Mouse (Mus musculus) ES-E14 (cell line): ENCODE results near the gene Arhgap21. TPM values are rescaled to one million over a fixed set of nuclear protein-coding genes. Genes with fewer than 3 reads are reported as not detected.

ENCODE experiments used
- DNase-seq: peaks from one replicate; pipeline ENCODE4 v3.0.0-alpha.2; 2013; ENCODE audit warnings: low read depth, low spot score
- H3K27ac ChIP-seq: 2 replicates; pipeline ENCODE4 v1.5.1; 2012; ENCODE audit warnings: low read depth, mild to moderate bottlenecking, low read length, moderate library complexity, mixed read lengths; ENCODE audit not compliant: poor library complexity, insufficient read depth, severe bottlenecking
- H3K36me3 ChIP-seq: 2 replicates; pipeline ENCODE4 v1.6.1; 2012; ENCODE audit warnings: mild to moderate bottlenecking, low read length, moderate library complexity, mixed read lengths; ENCODE audit not compliant: control insufficient read depth, poor library complexity, insufficient read depth, severe bottlenecking
- H3K4me1 ChIP-seq, 2 experiments: fragments of 150-350 bp in 1 of 2; sonication (generic) in 1 of 2; 2 replicates each; pipeline ENCODE4 v1.6.1; 2012; ENCODE audit warnings: low read length in 2 of 2, mild to moderate bottlenecking in 1 of 2, mixed read lengths in 1 of 2; ENCODE audit not compliant: control insufficient read depth in 2 of 2, insufficient read depth in 2 of 2, poor library complexity in 1 of 2
- H3K4me3 ChIP-seq, 2 experiments: fragments of 150-350 bp in 1 of 2; sonication (generic) in 1 of 2; 2 replicates each; pipeline ENCODE4 v1.5.1; 2012; ENCODE audit warnings: low read length in 2 of 2, low read depth in 1 of 2, mild to moderate bottlenecking in 1 of 2, mixed read lengths in 1 of 2; ENCODE audit not compliant: insufficient read depth in 1 of 2, poor library complexity in 1 of 2, severe bottlenecking in 1 of 2
- H3K9ac ChIP-seq: 2 replicates; pipeline ENCODE4 v1.6.1; 2012; ENCODE audit warnings: low read depth, mild to moderate bottlenecking, low read length, mixed read lengths; ENCODE audit not compliant: poor library complexity, insufficient read depth, severe bottlenecking
- H3K9me3 ChIP-seq: fragments of 150-350 bp; sonication (generic); 2 replicates; pipeline ENCODE4 v1.6.1; 2012; ENCODE audit warnings: low read depth, mild to moderate bottlenecking, low read length; ENCODE audit not compliant: control insufficient read depth, insufficient read depth
- CHD2 ChIP-seq: IDR thresholded peaks from 2 replicates; pipeline ENCODE4 v1.6.1; 2014; ENCODE audit warnings: mild to moderate bottlenecking, low read depth, low read length, inconsistent platforms
- HCFC1 ChIP-seq: IDR thresholded peaks from 2 replicates; pipeline ENCODE4 v1.6.1; 2012; ENCODE audit warnings: low read length, inconsistent platforms, borderline replicate concordance; ENCODE audit not compliant: insufficient read depth
- MAFK ChIP-seq: IDR thresholded peaks from 2 replicates; pipeline ENCODE4 v1.6.1; 2014; ENCODE audit warnings: mild to moderate bottlenecking, low read depth, low read length, inconsistent platforms; ENCODE audit not compliant: insufficient read depth
- ZC3H11A ChIP-seq: IDR thresholded peaks from 2 replicates; pipeline ENCODE4 v1.6.1; 2012; ENCODE audit warnings: low read depth, mild to moderate bottlenecking, inconsistent platforms, low read length, borderline replicate concordance
- ZNF384 ChIP-seq: IDR thresholded peaks from 2 replicates; pipeline ENCODE4 v1.6.1; 2012; ENCODE audit warnings: low read depth, low read length, inconsistent platforms
- in situ Hi-C, 2 experiments: fragments of 600-800 bp; cut with MboI; formaldehyde crosslinking; loops; one replicate each; pipeline ENCODE4 v1.15.1; 2025; ENCODE audit warnings: low sequenced_read_pairs in 2 of 2, inconsistent platforms in 1 of 2; ENCODE audit not compliant: unreplicated experiment in 2 of 2
- total RNA-seq: library from RNA; depleted of rRNA; stranded (reverse); fragments of 300-350 nt; gene quantifications from 2 replicates; pipeline ENCODE4 v1.2.3, GENCODE M21; 2012

Gene Arhgap21
- total RNA-seq, 1 experiment: 35.6 TPM

DNA sequence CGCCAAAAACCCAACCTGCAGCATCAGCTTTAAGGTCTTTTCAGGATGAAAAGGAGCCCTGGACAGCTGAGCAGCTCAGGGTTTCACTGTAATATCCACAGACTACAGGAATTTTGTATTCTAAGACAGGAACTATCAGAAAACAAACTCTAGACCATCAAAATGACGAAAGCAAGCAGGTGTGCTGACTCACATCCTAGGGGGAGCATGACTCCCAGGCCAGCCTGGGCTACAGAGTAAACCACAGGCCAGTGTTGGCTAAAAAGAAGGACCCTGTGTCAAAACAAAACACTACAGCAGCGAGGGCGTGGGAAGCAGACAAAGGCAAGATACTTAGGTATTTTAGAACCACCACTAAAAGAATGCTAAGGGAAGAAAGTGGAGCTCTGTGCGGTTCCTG, 23.1 kb downstream of the Arhgap21 start:
- Histone ChIP-seq H3K9ac (no peak overlapping the region), H3K4me1 (peaks cover 14 to 17% of the 10 kb centered on the region in 2 experiments), H3K9me3 (no peaks in the 10 kb centered on the region), H3K36me3 (no peaks in the 10 kb centered on the region), H3K27ac (no peak overlapping the region), H3K4me3 (no peak overlapping the region)
- DNase-seq: no peak
- in situ Hi-C loops: no loop called here
- no peak for TF ChIP-seq HCFC1
- TF ChIP-seq ZC3H11A: no peak
- TF ChIP-seq MAFK: no peak
- TF ChIP-seq CHD2: no peak
- no peak for TF ChIP-seq ZNF384

GRCm38 (mm10) chr2:20943730-20944454, 24.8 kb downstream of the Arhgap21 start:
- H3K9ac ChIP-seq: no peak overlapping the region
- H3K9me3 ChIP-seq: no peaks in the 10 kb centered on the region
- in situ Hi-C loops: no loop called here
- H3K27ac ChIP-seq: peak overlapping the region; percentile 27
- no peak for DNase-seq
- no peak overlapping the region for H3K4me3 ChIP-seq
- TF ChIP-seq CHD2: no peak
- TF ChIP-seq ZC3H11A: no peak
- no peak for TF ChIP-seq HCFC1
- no peak for TF ChIP-seq MAFK
- no peak for TF ChIP-seq ZNF384
- peaks cover 18 to 19% of the 10 kb centered on the region in 2 experiments for H3K4me1 ChIP-seq
- H3K36me3 ChIP-seq: no peaks in the 10 kb centered on the region

GRCm38 (mm10) chr2:20943222-20943621, 25.5 kb downstream of the Arhgap21 start:
- DNase-seq: no peak
- H3K27ac ChIP-seq: no peak overlapping the region
- in situ Hi-C loops: no loop called here
- no peak overlapping the region for H3K4me3 ChIP-seq
- no peak overlapping the region for H3K9ac ChIP-seq
- H3K4me1 ChIP-seq: peaks cover 19 to 21% of the 10 kb centered on the region in 2 experiments
- no peak for TF ChIP-seq ZNF384
- peak; percentile 61; the same call in 1 of the 2 replicates for TF ChIP-seq MAFK
- H3K9me3 ChIP-seq: no peaks in the 10 kb centered on the region
- H3K36me3 ChIP-seq: no peaks in the 10 kb centered on the region

GRCm38 (mm10) chr2:20942434-20943198, 26.1 kb downstream of the Arhgap21 start:
- H3K4me1 ChIP-seq: peaks cover 19 to 26% of the 10 kb centered on the region in 2 experiments

More at GRCm38 (mm10) chr2:20942434-20943198, 26.1 kb downstream of the Arhgap21 start:
- Histone ChIP-seq H3K4me3 (no peak overlapping the region), H3K9me3 (no peaks in the 10 kb centered on the region), H3K9ac (no peak overlapping the region), H3K36me3 (no peaks in the 10 kb centered on the region), H3K27ac (no peak overlapping the region)
- peak; percentile 17; the same call in 1 of the 2 replicates for TF ChIP-seq CHD2
- no peak for TF ChIP-seq ZC3H11A
- in situ Hi-C loops: no loop called here
- DNase-seq: no peak
